Mouse (Mus musculus) midbrain, embryonic 11.5 days (tissue): ENCODE measurements around the gene Gm13287. TPM values are rescaled to one million over a fixed set of nuclear protein-coding genes. Genes with fewer than 3 reads are reported as not detected.

Source experiments
- polyA plus RNA-seq: library from polyadenylated mRNA; unstranded; fragments of >200 nt; fragmentation: Nextera tagmentation; extraction: Ambion mirVana; gene quantifications from 2 replicates; pipeline ENCODE4 v1.2.1, GENCODE M21; 2014

Gene Gm13287
- polyA plus RNA-seq, 1 experiment from 2014 or later: not detected

Other genes with a start within 250 kb of the Gm13287 start
- gene Ifna15, start 245.0 kb upstream of the Gm13287 start, polyA plus RNA-seq: not detected in 2 replicates
- not detected in 2 replicates for gene Ifna14, start 231.5 kb upstream of the Gm13287 start, polyA plus RNA-seq
- gene Ifna9, start 210.9 kb upstream of the Gm13287 start, polyA plus RNA-seq: not detected in 2 replicates
- not detected in 2 replicates for gene Ifna12, start 199.9 kb upstream of the Gm13287 start, polyA plus RNA-seq
- gene C87499, start 168.8 kb upstream of the Gm13287 start, polyA plus RNA-seq: not detected in 2 replicates
- not detected in 2 replicates for gene Ifna13, start 158.8 kb upstream of the Gm13287 start, polyA plus RNA-seq
- not detected in 2 replicates for gene Ifna16, start 126.3 kb upstream of the Gm13287 start, polyA plus RNA-seq
- gene Ifna2, start 119.3 kb upstream of the Gm13287 start, polyA plus RNA-seq: not detected in 2 replicates
- not detected in 2 replicates for gene Ifnab, start 111.9 kb upstream of the Gm13287 start, polyA plus RNA-seq
- 1.4 and 1.6 TPM in 2 replicates for gene Gm26566, start 81.4 kb upstream of the Gm13287 start, polyA plus RNA-seq
- 153 and 169 TPM in 2 replicates for gene Klhl9, start 80.8 kb upstream of the Gm13287 start, polyA plus RNA-seq
- gene Gm13271, start 48.4 kb upstream of the Gm13287 start, polyA plus RNA-seq: not detected in 2 replicates
- gene Gm13283, start 43.1 kb upstream of the Gm13287 start, polyA plus RNA-seq: 0.15 TPM in 1 of 2 replicates, not detected in the other
- gene Gm13290, start 29.4 kb upstream of the Gm13287 start, polyA plus RNA-seq: not detected in 2 replicates
- gene Gm13289, start 26.3 kb upstream of the Gm13287 start, polyA plus RNA-seq: not detected in 2 replicates
- not detected in 2 replicates for gene Gm13272, start 23.4 kb upstream of the Gm13287 start, polyA plus RNA-seq
- not detected in 2 replicates for gene Ifnz, start 21.1 kb upstream of the Gm13287 start, polyA plus RNA-seq
- gene Gm13276, start 17.5 kb upstream of the Gm13287 start, polyA plus RNA-seq: not detected in 2 replicates
- gene Gm13277, start 14.6 kb upstream of the Gm13287 start, polyA plus RNA-seq: not detected in 2 replicates
- gene Gm13278, start 11.7 kb upstream of the Gm13287 start, polyA plus RNA-seq: not detected in 2 replicates
- gene Gm13275, start 8.8 kb upstream of the Gm13287 start, polyA plus RNA-seq: not detected in 2 replicates
- gene Gm13279, start 5.9 kb upstream of the Gm13287 start, polyA plus RNA-seq: not detected in 2 replicates
- gene Gm13285, start 3.6 kb upstream of the Gm13287 start, polyA plus RNA-seq: 0.29 and 0.61 TPM in 2 replicates
- gene Gm13288, start 2.3 kb downstream of the Gm13287 start, polyA plus RNA-seq: 0.12 TPM in 1 of 2 replicates, not detected in the other
- gene Ifna7, start 13.0 kb downstream of the Gm13287 start, polyA plus RNA-seq: not detected in 2 replicates
- gene Ifna11, start 16.7 kb downstream of the Gm13287 start, polyA plus RNA-seq: not detected in 2 replicates
- not detected in 2 replicates for gene Ifna6, start 24.2 kb downstream of the Gm13287 start, polyA plus RNA-seq
- not detected in 2 replicates for gene Ifna5, start 32.3 kb downstream of the Gm13287 start, polyA plus RNA-seq
- gene Ifna4, start 38.6 kb downstream of the Gm13287 start, polyA plus RNA-seq: not detected in 2 replicates
- not detected in 2 replicates for gene Ifna1, start 46.8 kb downstream of the Gm13287 start, polyA plus RNA-seq
- gene Ifne, start 76.9 kb downstream of the Gm13287 start, polyA plus RNA-seq: not detected in 2 replicates